Mouse (Mus musculus) thymus, postnatal 0 days (tissue): ENCODE measurements around the gene Abtb2. TPM values are rescaled to one million over a fixed set of nuclear protein-coding genes. Genes with fewer than 3 reads are reported as not detected.

Experiments
- DNase-seq: peaks from one replicate; pipeline ENCODE4 v3.0.0-alpha.2; 2015; ENCODE audit warnings: low spot score
- polyA plus RNA-seq: library from polyadenylated mRNA; unstranded; fragments of >200 nt; fragmentation: Nextera tagmentation; extraction: Ambion mirVana; gene quantifications from 2 replicates; pipeline ENCODE4 v1.2.1, GENCODE M21; 2015

The Abtb2 gene
- polyA plus RNA-seq, 1 experiment from 2014 or later: 37.2 TPM

- DNase-seq: no peak
These were observed 47.8 kb downstream of the Abtb2 start for GRCm38 (mm10) chr2:103613865-103614264.

- DNase-seq: no peak
These were observed 48.9 kb downstream of the Abtb2 start for GRCm38 (mm10) chr2:103615028-103615427.

DNA sequence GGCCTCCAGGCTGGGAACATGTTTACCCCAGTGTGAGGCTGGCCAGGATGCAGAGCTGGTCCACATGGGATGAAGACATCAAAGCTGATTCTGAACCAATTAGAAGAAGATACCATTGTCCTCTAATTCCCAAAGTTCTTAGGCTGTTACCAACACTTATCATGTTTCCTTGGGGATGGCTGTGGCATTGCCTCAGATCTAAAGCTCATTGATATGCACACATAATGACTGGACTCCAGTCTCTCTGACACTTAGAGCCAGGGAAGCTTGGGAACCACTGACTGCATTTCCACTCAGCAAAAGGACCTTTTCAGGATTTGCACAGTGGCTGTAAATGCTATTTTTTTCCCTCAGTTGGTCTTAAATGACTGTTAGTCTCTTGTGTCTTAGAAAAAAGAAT is 52.3 kb downstream of the Abtb2 start:
- DNase-seq: no peak

- DNase-seq: no peak
These were observed 56.8 kb downstream of the Abtb2 start for GRCm38 (mm10) chr2:103622950-103623349.

DNA sequence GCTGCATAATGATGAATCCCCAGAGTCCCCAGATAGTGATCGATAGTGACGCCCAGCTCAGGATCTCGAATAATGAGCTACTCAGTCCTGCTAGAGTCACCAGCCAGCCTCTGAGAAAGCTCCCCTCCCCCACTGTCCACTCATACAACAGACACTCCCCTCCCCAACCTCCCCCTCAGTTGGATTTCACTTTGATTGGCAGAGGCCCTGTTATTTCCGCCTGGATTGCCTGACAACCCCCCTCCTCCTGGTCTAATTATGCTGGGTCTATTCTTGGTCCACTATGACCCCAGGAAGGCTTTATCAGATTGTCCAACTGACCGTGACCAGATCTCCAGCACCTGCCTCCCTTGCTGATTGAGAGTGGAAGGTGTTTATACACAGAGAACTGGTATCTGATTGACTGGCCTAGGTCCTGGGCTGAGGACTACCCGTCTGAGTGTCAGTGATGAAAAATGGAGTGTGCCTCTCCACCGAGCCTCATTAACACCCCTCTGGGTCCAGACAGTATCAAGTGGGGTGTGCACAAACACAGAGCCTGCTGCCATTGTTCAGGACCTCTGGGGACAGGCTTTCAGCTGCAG is 59.3 kb downstream of the Abtb2 start:
- no peak for DNase-seq

DNA sequence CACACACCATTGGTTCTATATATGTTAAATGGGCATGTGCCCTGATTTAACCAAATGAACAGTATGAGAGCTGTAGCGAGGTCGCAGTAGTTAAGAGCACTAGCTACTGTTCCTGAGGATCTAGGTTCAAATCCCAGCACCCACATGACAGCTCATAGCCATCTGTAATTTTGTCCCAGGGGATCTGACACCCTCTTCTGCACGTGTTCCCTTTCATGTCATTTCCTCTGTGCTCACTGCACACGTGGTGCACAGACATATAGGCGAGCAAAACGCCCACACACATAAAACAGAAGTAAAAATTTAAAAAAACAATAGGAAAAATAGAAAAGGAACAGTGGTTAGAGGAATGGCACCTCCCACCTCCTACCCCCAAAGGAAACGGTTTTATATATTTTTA is 61.0 kb downstream of the Abtb2 start:
- peak; percentile 64 for DNase-seq

- no peak for DNase-seq
These were observed 63.8 kb downstream of the Abtb2 start for GRCm38 (mm10) chr2:103629956-103630355.

GRCm38 (mm10) chr2:103631293-103631717 is 65.2 kb downstream of the Abtb2 start:
- DNase-seq: no peak

- peak; percentile 57 for DNase-seq
These were observed 66.2 kb downstream of the Abtb2 start for GRCm38 (mm10) chr2:103632136-103632925.

- DNase-seq: no peak
These were observed 66.8 kb downstream of the Abtb2 start for GRCm38 (mm10) chr2:103632926-103633250.

DNA sequence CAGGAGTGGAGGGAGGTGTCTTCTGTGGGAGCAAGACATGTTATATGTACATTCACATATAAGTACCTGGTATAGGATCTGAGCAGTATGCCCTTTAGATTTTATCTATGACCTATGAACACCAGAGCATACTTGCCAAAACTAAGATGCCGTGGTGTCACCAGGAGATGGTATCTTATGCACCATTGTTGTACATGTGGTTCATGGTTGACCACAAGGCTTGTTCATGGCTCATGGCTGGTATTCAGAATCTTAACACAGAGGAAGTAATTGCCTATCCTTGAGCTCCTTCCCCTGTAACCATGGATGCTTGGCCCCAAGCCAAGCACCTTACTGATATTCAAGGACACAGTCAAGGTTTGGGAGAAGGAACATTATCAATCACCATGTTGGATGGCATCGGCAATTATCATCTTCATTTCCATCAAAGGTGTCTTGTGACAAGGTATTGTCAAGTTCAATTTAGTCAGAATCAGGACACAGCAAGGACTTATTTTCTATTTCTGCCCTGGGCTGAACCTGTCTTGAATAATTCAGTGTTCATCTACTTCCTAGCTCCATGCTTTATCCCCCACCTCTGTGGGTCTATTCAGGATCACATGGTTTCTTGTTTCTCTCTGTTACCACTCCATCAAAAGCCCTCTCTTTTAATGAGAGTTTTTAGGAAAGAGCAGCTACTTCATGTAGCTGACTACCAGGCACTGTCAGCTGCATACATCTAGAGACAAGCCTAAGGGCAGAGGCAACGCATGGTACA is 69.8 kb downstream of the Abtb2 start:
- DNase-seq: no peak

DNA sequence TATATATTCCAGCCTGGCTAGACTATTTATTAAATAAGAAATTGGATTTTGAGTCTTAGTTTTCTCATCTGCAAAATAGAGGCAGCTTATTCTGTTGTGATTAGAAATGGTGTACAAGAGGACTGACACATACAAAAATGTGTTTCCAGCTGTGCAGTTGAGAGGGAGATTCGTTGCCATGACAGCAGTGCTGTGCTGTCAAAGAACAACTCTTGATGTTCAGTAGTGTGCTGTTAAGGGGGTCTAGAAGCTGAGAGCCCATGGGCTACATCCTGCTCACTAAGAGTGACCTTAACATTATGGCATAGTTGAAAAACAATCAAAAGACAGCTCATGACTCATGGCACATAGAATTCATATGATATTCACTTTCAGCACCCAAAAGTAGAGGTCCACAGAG is 71.3 kb downstream of the Abtb2 start:
- DNase-seq: no peak

DNA sequence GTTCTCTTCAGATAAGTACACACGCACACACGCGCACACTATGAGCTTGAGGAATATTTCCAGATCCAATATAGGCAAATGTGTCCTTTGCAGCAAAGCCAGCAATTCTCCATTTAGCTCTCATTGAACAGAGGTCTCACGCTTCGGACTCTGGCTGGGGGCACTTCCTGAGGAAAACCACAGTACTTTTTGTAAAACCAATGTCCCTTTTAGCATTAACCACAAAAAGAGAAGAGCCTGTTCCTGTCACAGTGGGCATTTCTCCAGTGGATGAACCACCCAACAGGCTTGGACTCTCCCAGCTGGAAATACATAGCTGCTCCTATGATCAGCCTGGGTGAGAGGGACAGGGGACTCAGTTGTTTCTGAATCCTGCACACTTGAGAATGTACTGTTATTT is 71.8 kb downstream of the Abtb2 start:
- DNase-seq: no peak

- no peak for DNase-seq
These were observed 73.6 kb downstream of the Abtb2 start for GRCm38 (mm10) chr2:103639701-103640100.

DNA sequence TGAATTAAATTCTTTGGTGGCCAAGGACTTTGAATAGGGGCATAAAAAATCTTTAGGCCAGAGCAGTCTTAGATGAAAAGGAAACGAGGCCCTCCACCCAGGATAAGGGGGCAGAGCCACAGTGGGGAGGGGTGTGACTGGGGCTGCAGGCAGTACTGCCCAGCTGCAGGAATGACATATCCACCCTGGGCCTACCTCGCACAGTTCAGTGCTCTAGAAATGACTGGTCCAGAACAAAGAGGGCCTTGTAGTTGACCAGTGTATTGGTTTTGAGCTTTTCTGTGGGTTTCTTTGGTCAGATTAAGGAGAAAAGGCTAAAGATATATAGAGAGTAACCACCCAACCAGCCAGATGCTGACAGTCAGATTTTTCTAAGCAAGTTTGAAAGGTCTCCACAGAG is 74.8 kb downstream of the Abtb2 start:
- no peak for DNase-seq

GRCm38 (mm10) chr2:103643584-103644211 is 77.6 kb downstream of the Abtb2 start:
- DNase-seq: no peak

DNA sequence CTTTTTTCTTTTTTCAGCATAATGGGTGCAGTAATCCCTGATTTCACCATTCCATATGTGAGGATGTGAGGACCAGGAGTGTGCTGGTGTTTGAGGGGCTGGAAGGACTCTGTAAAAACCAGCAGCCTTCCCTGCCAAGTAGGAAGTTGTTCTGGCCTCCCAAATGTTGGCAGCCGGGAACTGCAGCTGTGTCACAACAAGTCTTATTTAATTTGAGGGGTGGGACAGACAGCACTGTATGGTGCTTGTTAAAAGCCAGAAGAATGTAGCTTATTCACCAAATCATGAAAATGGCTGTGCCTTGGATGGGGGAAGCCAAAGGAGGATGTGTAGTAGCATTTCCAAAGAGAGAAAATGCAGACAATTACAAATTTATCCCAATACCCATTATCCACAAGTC is 78.3 kb downstream of the Abtb2 start:
- no peak for DNase-seq

GRCm38 (mm10) chr2:103650314-103650879 is 84.3 kb downstream of the Abtb2 start:
- DNase-seq: no peak

DNA sequence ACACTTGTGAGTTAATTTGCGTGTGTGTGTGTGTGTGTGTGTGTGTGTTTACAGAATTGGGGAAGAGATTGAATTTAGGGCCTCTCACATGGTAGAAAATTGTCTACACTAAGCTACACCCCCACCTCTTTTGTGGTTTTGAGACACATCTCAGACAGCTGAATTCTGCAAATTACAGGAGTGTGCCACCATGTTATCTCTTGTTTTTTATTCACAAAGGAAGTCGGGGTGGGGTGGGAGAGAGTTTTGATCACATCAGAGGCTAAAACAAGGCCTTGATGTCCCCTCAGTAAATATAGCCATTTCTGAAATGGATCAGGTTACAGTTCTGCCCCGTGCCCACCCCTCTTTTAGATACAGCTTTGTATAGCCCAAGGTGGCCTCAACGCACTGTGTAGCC is 86.0 kb downstream of the Abtb2 start:
- peak; percentile 78 for DNase-seq

DNA sequence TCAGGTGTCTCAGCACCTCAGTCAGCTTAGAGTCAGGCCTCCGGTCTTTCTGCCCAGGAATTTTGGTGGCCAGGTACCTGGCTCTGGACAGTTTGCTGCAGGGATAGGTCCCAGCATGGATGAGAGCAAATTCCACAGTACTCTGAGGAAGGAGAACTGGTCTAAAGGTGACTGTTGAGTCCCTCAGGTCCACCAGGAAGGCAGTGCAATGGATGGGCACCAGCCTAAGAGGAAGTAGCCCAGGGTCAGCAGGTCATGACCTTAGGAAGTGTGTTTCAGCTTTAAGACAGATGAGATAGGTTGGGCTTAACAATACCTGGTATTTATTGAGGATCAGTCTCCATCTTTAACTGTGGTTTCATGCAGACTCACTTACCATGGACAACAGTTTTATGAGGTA is 88.9 kb downstream of the Abtb2 start:
- DNase-seq: no peak

- no peak for DNase-seq
These were observed 89.9 kb downstream of the Abtb2 start for GRCm38 (mm10) chr2:103656028-103656427.

DNA sequence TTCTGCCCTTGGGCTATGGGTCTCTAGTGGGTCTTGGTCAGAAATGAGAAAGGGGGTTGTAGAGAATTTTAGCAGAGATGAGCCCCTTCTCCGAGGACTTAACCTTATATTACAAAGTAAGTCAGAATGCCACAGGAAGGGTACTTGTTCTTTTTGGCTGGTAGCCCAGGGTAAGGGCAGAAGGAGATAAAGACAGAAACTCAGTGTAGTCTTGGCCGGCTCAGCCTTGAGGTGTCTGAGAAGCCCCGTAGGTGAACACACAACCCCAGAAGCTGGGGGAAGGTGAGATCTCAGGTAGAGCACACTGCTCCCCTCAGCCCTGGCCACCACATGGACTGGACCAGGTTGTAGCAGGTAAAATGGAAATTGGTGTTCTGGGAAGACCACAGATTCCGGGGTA is 93.1 kb downstream of the Abtb2 start:
- no peak for DNase-seq
